Mouse (Mus musculus) ES-CJ7 (cell line): ENCODE results near the gene Ipcef1.

ENCODE experiments used
- DNase-seq: peaks from one replicate; pipeline ENCODE4 v3.0.0; 2011; ENCODE audit warnings: low read depth, low spot score

The Ipcef1 gene

GRCm38 (mm10) chr10:6977843-6978242 is 74.4 kb downstream of the Ipcef1 start:
- DNase-seq = no peak

GRCm38 (mm10) chr10:6968334-6968733 is 83.9 kb downstream of the Ipcef1 start:
- DNase-seq = no peak

GRCm38 (mm10) chr10:6967588-6968242 is 84.6 kb downstream of the Ipcef1 start:
- DNase-seq = no peak

GRCm38 (mm10) chr10:6958791-6959190 is 93.5 kb downstream of the Ipcef1 start:
- DNase-seq = no peak

GRCm38 (mm10) chr10:6956357-6956756 is 95.9 kb downstream of the Ipcef1 start:
- DNase-seq = no peak

- DNase-seq = no peak
These were observed 97.7 kb downstream of the Ipcef1 start for GRCm38 (mm10) chr10:6954533-6954932.

GRCm38 (mm10) chr10:6953115-6953514 is 99.2 kb downstream of the Ipcef1 start:
- no peak for DNase-seq

- DNase-seq = no peak
These were observed 115.4 kb downstream of the Ipcef1 start for GRCm38 (mm10) chr10:6936671-6937425.

GRCm38 (mm10) chr10:6934776-6935175 is 117.5 kb downstream of the Ipcef1 start:
- no peak for DNase-seq

GRCm38 (mm10) chr10:6930889-6931288 is 121.4 kb downstream of the Ipcef1 start:
- DNase-seq = no peak

GRCm38 (mm10) chr10:6930398-6930797 is 121.9 kb downstream of the Ipcef1 start:
- no peak for DNase-seq

GRCm38 (mm10) chr10:6928905-6929304 is 123.4 kb downstream of the Ipcef1 start:
- no peak for DNase-seq

GRCm38 (mm10) chr10:6927600-6928223 is 124.6 kb downstream of the Ipcef1 start:
- no peak for DNase-seq

- DNase-seq = no peak
These were observed 125.6 kb downstream of the Ipcef1 start for GRCm38 (mm10) chr10:6926724-6927123.

- DNase-seq = no peak
These were observed 135.6 kb downstream of the Ipcef1 start for GRCm38 (mm10) chr10:6916545-6917257.

GRCm38 (mm10) chr10:6915991-6916390 is 136.3 kb downstream of the Ipcef1 start:
- no peak for DNase-seq

GRCm38 (mm10) chr10:6909763-6910162 is 142.5 kb downstream of the Ipcef1 start:
- no peak for DNase-seq

GRCm38 (mm10) chr10:6901819-6902393 is 150.4 kb downstream of the Ipcef1 start:
- no peak for DNase-seq

GRCm38 (mm10) chr10:6900126-6900525 is 152.2 kb downstream of the Ipcef1 start:
- DNase-seq = no peak

- DNase-seq = no peak
These were observed 155.5 kb downstream of the Ipcef1 start for GRCm38 (mm10) chr10:6896659-6897303.

- DNase-seq = no peak
These were observed 156.5 kb downstream of the Ipcef1 start for GRCm38 (mm10) chr10:6895796-6896195.
